ENCODE assay signal across 15 mouse cellular contexts in genomic region chr8:78561620-78562019, GRCm38 (mm10). TPM values are rescaled to one million over a fixed set of nuclear protein-coding genes. Genes with fewer than 3 reads are reported as not detected.
DNase-seq lines count a peak whose midpoint lies in the region; ATAC-seq and TF ChIP-seq lines count a peak whose summit lies in the region.
"Had no signal": no experiment of that assay in that cellular context is flagged by ENCODE, and none has a peak within 500 bp of the region (broad histone marks: within the 10 kb centered on the region; RNA-seq: fewer than 3 reads in every experiment).

No protein-coding gene starts in this region.

- intact Hi-C loops in gastrocnemius, adult 2 months (cut with DNase I), result no loop called here

- TF ChIP-seq RAD21 in MEL (IDR thresholded peaks at IDR 0.05; ENCODE audit: low read depth, low read length), result peak; percentile 24

- no peaks in the 10 kb centered on the region for H3K4me1 ChIP-seq in lung, embryonic 14.5 days (ENCODE audit: insufficient read depth)
- peaks cover 0 to 2% of the 10 kb centered on the region in 2 experiments; a peak in 2 of 4 replicates for H3K4me1 ChIP-seq in MEL (ENCODE audit: control insufficient read depth in 1 of 2, insufficient read depth in 2 of 2, low read length in 2 of 2)
- H3K4me1 ChIP-seq: kidney, embryonic 15.5 days had no signal

- H3K4me2 ChIP-seq in lung, embryonic 14.5 days, result no peak overlapping the region
- H3K4me2 ChIP-seq: kidney, embryonic 15.5 days; liver, embryonic 15.5 days; neural tube, embryonic 12.5 days had no signal

- 81% methylated on average over 6 of the region's 6 CpGs for WGBS in lung, embryonic 14.5 days

- no peaks in the 10 kb centered on the region; the same call in 1 of the 2 replicates for H3K9me3 ChIP-seq in lung, embryonic 14.5 days (ENCODE audit: low read depth, low read length)
- H3K9me3 ChIP-seq in MEL (replicated peaks; ENCODE audit: insufficient read depth, low read length), result no peaks in the 10 kb centered on the region
- H3K9me3 ChIP-seq: kidney, embryonic 15.5 days; liver, embryonic 15.5 days; midbrain, embryonic 10.5 days; neural tube, embryonic 12.5 days had no signal

- H3K36me3 ChIP-seq in lung, embryonic 14.5 days (ENCODE audit: insufficient read depth), result no peaks in the 10 kb centered on the region
- peaks cover 0 to 13% of the 10 kb centered on the region in 2 experiments; a peak in 3 of 4 replicates for H3K36me3 ChIP-seq in MEL (ENCODE audit: control insufficient read depth in 1 of 2, insufficient read depth in 2 of 2, low read length in 2 of 2)

- TF ChIP-seq EP300 in MEL (IDR thresholded peaks at IDR 0.05; ENCODE audit: low read depth in 1 of 2, low read length in 2 of 2), result no peak

- no peak for DNase-seq in gastrocnemius, adult 2 months
- DNase-seq in gastrocnemius, postnatal 25 days, result no peak
- DNase-seq in lung, embryonic 14.5 days, result no peak
- no peak for DNase-seq in lung, postnatal 25 days (ENCODE audit: low spot score)
- peak; percentile 54 for DNase-seq in MEL (ENCODE audit: low read depth, low spot score)
- peak; percentile 43 for DNase-seq in induced T-regulatory cell, adult 2 months (ENCODE audit: low read depth)
- no peak for DNase-seq in yolk sac, embryonic 10.5 days (ENCODE audit: low spot score)
- DNase-seq in kidney, postnatal 4 days, result no peak
- DNase-seq: adrenal gland, postnatal 10 days; cerebellum, postnatal 10 days had no signal

- peak; percentile 24; the same call in 1 of the 2 replicates for TF ChIP-seq CTCF in gastrocnemius, adult 2 months (IDR thresholded peaks at IDR 0.05)
- peak; percentile 45 for TF ChIP-seq CTCF in lung, embryonic 14.5 days (IDR thresholded peaks at IDR 0.05; ENCODE audit: low read depth)
- peak; percentile 52 to 57 (median 54) for TF ChIP-seq CTCF in MEL (IDR thresholded peaks at IDR 0.05 in 2 of 3, conservative IDR thresholded peaks at IDR 0.05 in 1 of 3; ENCODE audit: control insufficient read depth in 1 of 3, insufficient read depth in 1 of 3, low read depth in 2 of 3, low read length in 3 of 3, poor library complexity in 1 of 3, severe bottlenecking in 1 of 3)

- no peak overlapping the region for H3K27ac ChIP-seq in gastrocnemius, adult 2 months
- H3K27ac ChIP-seq in lung, embryonic 14.5 days (ENCODE audit: low read depth), result no peak overlapping the region
- H3K27ac ChIP-seq in MEL (ENCODE audit: control insufficient read depth, low read depth, low read length), result no peak overlapping the region
- H3K27ac ChIP-seq: hindbrain, embryonic 10.5 days; kidney, embryonic 15.5 days; liver, embryonic 15.5 days; midbrain, embryonic 10.5 days; neural tube, embryonic 12.5 days had no signal

- TF ChIP-seq POLR2A in MEL (IDR thresholded peaks at IDR 0.05; ENCODE audit: control insufficient read depth in 1 of 2, insufficient read depth in 1 of 2, low read depth in 1 of 2, low read length in 2 of 2, poor library complexity in 1 of 2), result no peak

- H3K4me3 ChIP-seq in gastrocnemius, adult 2 months, result no peak overlapping the region
- no peak overlapping the region for H3K4me3 ChIP-seq in lung, embryonic 14.5 days (ENCODE audit: low read depth, low read length)
- no peak overlapping the region for H3K4me3 ChIP-seq in MEL (ENCODE audit: control insufficient read depth in 1 of 2, insufficient read depth in 1 of 2, low read depth in 2 of 2, low read length in 2 of 2)
- H3K4me3 ChIP-seq: hindbrain, embryonic 10.5 days; kidney, embryonic 15.5 days; liver, embryonic 15.5 days; midbrain, embryonic 10.5 days; neural tube, embryonic 12.5 days had no signal

- H3K9ac ChIP-seq in lung, embryonic 14.5 days, result no peak overlapping the region
- no peak overlapping the region for H3K9ac ChIP-seq in MEL (ENCODE audit: control insufficient read depth, low read depth, low read length, poor library complexity, severe bottlenecking)
- H3K9ac ChIP-seq: kidney, embryonic 15.5 days; liver, embryonic 15.5 days; neural tube, embryonic 12.5 days had no signal

- H3K27me3 ChIP-seq in lung, embryonic 14.5 days (ENCODE audit: insufficient read depth, low read length), result no peaks in the 10 kb centered on the region
- no peaks in the 10 kb centered on the region for H3K27me3 ChIP-seq in MEL (ENCODE audit: control insufficient read depth in 1 of 2, insufficient read depth in 2 of 2, low read length in 2 of 2)
- H3K27me3 ChIP-seq: kidney, embryonic 15.5 days; liver, embryonic 15.5 days; neural tube, embryonic 12.5 days had no signal

- ATAC-seq in lung, embryonic 14.5 days (ENCODE audit: insufficient read depth), result no peak

- no peaks in the 10 kb centered on the region; the same call in 1 of the 2 replicates for H3K79me2 ChIP-seq in MEL (ENCODE audit: control insufficient read depth, insufficient read depth, low read length, poor library complexity)

TF ChIP-seq in MEL, 35 proteins besides CTCF, POLR2A, EP300 and RAD21:
- TF ChIP-seq BHLHE40 (IDR thresholded peaks at IDR 0.05; ENCODE audit: borderline replicate concordance, low read depth, low read length), result no peak
- TF ChIP-seq SMC3 (IDR thresholded peaks at IDR 0.05; ENCODE audit: low read depth, low read length), result peak; percentile 20
- no peak for TF ChIP-seq TBP (IDR thresholded peaks at IDR 0.05; ENCODE audit: low read depth, low read length)
- TF ChIP-seq HCFC1 (IDR thresholded peaks at IDR 0.05; ENCODE audit: low read depth, low read length), result no peak
- no peak for TF ChIP-seq UBTF (IDR thresholded peaks at IDR 0.05; ENCODE audit: borderline replicate concordance, insufficient read depth, low read depth, low read length)
- TF ChIP-seq USF2 (IDR thresholded peaks at IDR 0.05; ENCODE audit: borderline replicate concordance in 1 of 2, insufficient read depth in 1 of 2, low read depth in 1 of 2, low read length in 2 of 2), result no peak

RNA-seq across cellular contexts. Expression of gene Slc10a7, which starts 52.5 kb away (rescaled TPM):
- total RNA-seq in gastrocnemius, adult 2 months (2021), result 1 to 10 TPM; 6.7 to 6.9 TPM
- total RNA-seq in gastrocnemius, postnatal 25 days (2021), result 1 to 10 TPM; 3.5 to 4.6 TPM
- polyA plus RNA-seq in lung, embryonic 14.5 days (2014; fragmentation: Nextera tagmentation; extraction: Ambion mirVana), result 11.4 and 12.1 TPM in 2 replicates
- 12.6 and 13.7 TPM in 2 replicates for total RNA-seq in MEL (2012; rRNA removed)
- polyA plus RNA-seq in MEL (2012; ENCODE audit: insufficient read depth in 1 of 2, insufficient read length in 2 of 2, low read depth in 1 of 2, low replicate concordance in 2 of 2, missing spikeins in 1 of 2), result 10 to 100 TPM in 1 of 2 experiments, not detected in 1; 27.3 TPM

RNA-seq across cellular contexts. Expression of gene Rbmxl1, which starts 52.9 kb away (rescaled TPM):
- 10 to 100 TPM; 12.3 to 13.1 TPM for total RNA-seq in gastrocnemius, adult 2 months (2021)
- total RNA-seq in gastrocnemius, postnatal 25 days (2021), result 10 to 100 TPM in 1 of 2 experiments, 1 to 10 TPM in 1; 9.6 to 11.8 TPM
- polyA plus RNA-seq in lung, embryonic 14.5 days (2014; fragmentation: Nextera tagmentation; extraction: Ambion mirVana), result 290 and 302 TPM in 2 replicates
- 129 and 137 TPM in 2 replicates for total RNA-seq in MEL (2012; rRNA removed)
- 100 to 1,000 TPM in 1 of 2 experiments, not detected in 1; 194 TPM for polyA plus RNA-seq in MEL (2012; ENCODE audit: insufficient read depth in 1 of 2, insufficient read length in 2 of 2, low read depth in 1 of 2, low replicate concordance in 2 of 2, missing spikeins in 1 of 2)

Comparison
In these comparisons a context has a peak if more than half of its experiments do, and no peak if none do; other contexts are left out.
1. DNase-seq: peak in MEL (single experiment) and induced T-regulatory cell, adult 2 months (single experiment); none in gastrocnemius, adult 2 months (single experiment), gastrocnemius, postnatal 25 days (single experiment), lung, embryonic 14.5 days (single experiment), lung, postnatal 25 days (single experiment), yolk sac, embryonic 10.5 days (single experiment) and kidney, postnatal 4 days (0 of 2).
2. Peak in every context shown above with its lines, with median percentiles within 50 percentile points of each other: CTCF ChIP-seq.